Comparison of ENCODE assay signal across 10 mouse cellular contexts in the genomic region with DNA sequence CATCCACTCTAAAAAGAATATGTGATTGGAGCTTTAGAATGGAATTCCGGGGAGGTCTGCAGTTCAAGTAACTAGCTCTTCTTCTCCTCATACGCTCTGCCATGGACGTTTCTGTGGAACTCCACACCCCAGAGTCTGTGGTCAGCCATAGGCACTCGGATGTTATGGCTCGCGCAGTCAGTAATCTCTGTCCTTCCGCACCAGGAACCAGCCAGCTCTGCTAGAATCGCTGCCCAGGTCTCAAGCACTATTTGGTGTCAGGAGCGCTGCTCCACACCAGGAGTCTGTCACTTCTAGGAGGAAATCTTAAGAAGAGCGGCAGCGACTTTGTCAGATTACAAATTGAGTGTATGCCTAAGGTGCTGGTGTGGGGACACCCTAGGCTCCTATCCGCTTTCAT. TPM values are rescaled to one million over a fixed set of nuclear protein-coding genes. Genes with fewer than 3 reads are reported as not detected.
DNase-seq lines count a peak whose midpoint lies in the region; ATAC-seq lines count a peak whose summit lies in the region.
"Had no signal": no experiment of that assay in that cellular context is flagged by ENCODE, and none has a peak within 500 bp of the region (broad histone marks: within the 10 kb centered on the region; RNA-seq: fewer than 3 reads in every experiment).

No protein-coding gene starts in this region.

- peaks cover 75% of the 10 kb centered on the region for H3K27me3 ChIP-seq in heart, embryonic 15.5 days
- peaks cover 73% of the 10 kb centered on the region for H3K27me3 ChIP-seq in limb, embryonic 15.5 days
- peaks cover 94% of the 10 kb centered on the region for H3K27me3 ChIP-seq in neural tube, embryonic 15.5 days (replicated peaks)

- no peak overlapping the region for H3K27ac ChIP-seq in heart, embryonic 15.5 days
- H3K27ac ChIP-seq in limb, embryonic 15.5 days = no peak overlapping the region
- H3K27ac ChIP-seq in neural tube, embryonic 15.5 days (replicated peaks) = no peak overlapping the region

- no peak for ATAC-seq in heart, embryonic 15.5 days (replicated peaks; ENCODE audit: insufficient number of reproducible peaks, insufficient read depth, low FRiP score, low read depth)
- no peak for ATAC-seq in limb, embryonic 15.5 days (ENCODE audit: insufficient number of reproducible peaks, low FRiP score, low TSS enrichment, low read depth)
- no peak for ATAC-seq in neural tube, embryonic 15.5 days (ENCODE audit: low FRiP score)
- ATAC-seq in monocyte, adult 5-6 weeks (replicated peaks; ENCODE audit: insufficient number of reproducible peaks, low FRiP score, low TSS enrichment, poor library complexity, severe bottlenecking) = no peak

- 4% methylated on average over 12 of the region's 12 CpGs for WGBS in heart, embryonic 15.5 days
- WGBS in limb, embryonic 15.5 days = 12% methylated on average over 12 of the region's 12 CpGs
- WGBS in neural tube, embryonic 15.5 days = 3% methylated on average over 12 of the region's 12 CpGs

- peak; percentile 16 for DNase-seq in kidney, postnatal 10 days
- DNase-seq in kidney, postnatal 14 days = no peak
- DNase-seq in left cerebral cortex, adult 11 months (ENCODE audit: low spot score) = no peak
- DNase-seq in thymus, postnatal 14 days = no peak
- DNase-seq: right cerebral cortex, adult 18-20 months had no signal

- peak overlapping the region; percentile 51 for H3K4me3 ChIP-seq in heart, embryonic 15.5 days
- peak overlapping the region; percentile 58 for H3K4me3 ChIP-seq in limb, embryonic 15.5 days
- peak overlapping the region; percentile 34 for H3K4me3 ChIP-seq in neural tube, embryonic 15.5 days (replicated peaks)

- peak overlapping the region; percentile 67 for H3K4me2 ChIP-seq in heart, embryonic 15.5 days
- H3K4me2 ChIP-seq in limb, embryonic 15.5 days = peak overlapping the region; percentile 75
- peak overlapping the region; percentile 55 for H3K4me2 ChIP-seq in neural tube, embryonic 15.5 days

- H3K36me3 ChIP-seq in heart, embryonic 15.5 days = no peaks in the 10 kb centered on the region
- H3K36me3 ChIP-seq in limb, embryonic 15.5 days = no peaks in the 10 kb centered on the region
- H3K36me3 ChIP-seq in neural tube, embryonic 15.5 days = no peaks in the 10 kb centered on the region
- H3K36me3 ChIP-seq: G1E had no signal

- H3K9me3 ChIP-seq in heart, embryonic 15.5 days (replicated peaks) = no peaks in the 10 kb centered on the region
- no peaks in the 10 kb centered on the region for H3K9me3 ChIP-seq in limb, embryonic 15.5 days
- H3K9me3 ChIP-seq in neural tube, embryonic 15.5 days (replicated peaks) = no peaks in the 10 kb centered on the region

- peaks cover 16% of the 10 kb centered on the region for H3K4me1 ChIP-seq in heart, embryonic 15.5 days (replicated peaks)
- peaks cover 30% of the 10 kb centered on the region for H3K4me1 ChIP-seq in limb, embryonic 15.5 days
- H3K4me1 ChIP-seq in neural tube, embryonic 15.5 days = peaks cover 24% of the 10 kb centered on the region

- peak overlapping the region; percentile 20; the same call in 1 of the 2 replicates for H3K9ac ChIP-seq in heart, embryonic 15.5 days
- peak overlapping the region; percentile 69; the same call in 1 of the 2 replicates for H3K9ac ChIP-seq in limb, embryonic 15.5 days
- H3K9ac ChIP-seq in neural tube, embryonic 15.5 days (replicated peaks) = no peak overlapping the region

RNA-seq across cellular contexts. Expression of a gene that starts 3.8 kb away (rescaled TPM):
- 16.6 and 25.5 TPM in 2 replicates for polyA plus RNA-seq in heart, embryonic 15.5 days (2015; fragmentation: Nextera tagmentation; extraction: Ambion mirVana)
- polyA plus RNA-seq in limb, embryonic 15.5 days (2015; fragmentation: Nextera tagmentation; extraction: Ambion mirVana) = 68.9 and 73.4 TPM in 2 replicates
- polyA plus RNA-seq in neural tube, embryonic 15.5 days (2015; fragmentation: Nextera tagmentation; extraction: Ambion mirVana) = 6.6 and 11.1 TPM in 2 replicates
- total RNA-seq in monocyte, adult 5-6 weeks (2017) = not detected in 3 replicates
- total RNA-seq: G1E had no signal
- polyA plus RNA-seq: G1E had no signal
